Mouse (Mus musculus) adrenal gland (tissue): Measurements from ENCODE around the gene Fam107b.
"Not testable (repeated sequence)": the region's sequence is repeated elsewhere in the genome, so short reads cannot be mapped to it uniquely, and the experiment has no call there.

Experiments used
- intact Hi-C: fragments of 180-260 bp; cut with DNase I; formaldehyde crosslinking; loops from one replicate; pipeline ENCODE4 v1.15.1; 2025

Fam107b gene

DNA sequence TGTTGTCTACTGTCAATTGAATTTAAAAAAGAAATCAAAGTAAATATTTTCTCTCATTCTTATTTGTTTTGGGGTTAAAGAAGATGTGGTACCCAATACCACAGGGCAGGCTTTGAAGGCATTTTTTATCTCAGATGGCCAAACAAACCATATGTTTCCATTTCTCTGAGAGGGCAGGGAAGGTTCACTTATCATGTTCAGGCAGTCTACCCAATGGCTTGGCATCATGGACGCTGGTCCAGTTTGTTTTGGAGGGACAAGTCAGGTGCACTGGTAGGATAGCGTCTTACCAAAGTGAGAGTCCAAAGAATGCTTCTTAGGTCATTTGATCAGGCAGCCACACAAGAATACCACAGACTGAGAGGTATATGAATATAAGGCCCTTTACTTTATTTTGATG is 139.6 kb downstream of the Fam107b start:
- intact Hi-C loops, result no loop called here

DNA sequence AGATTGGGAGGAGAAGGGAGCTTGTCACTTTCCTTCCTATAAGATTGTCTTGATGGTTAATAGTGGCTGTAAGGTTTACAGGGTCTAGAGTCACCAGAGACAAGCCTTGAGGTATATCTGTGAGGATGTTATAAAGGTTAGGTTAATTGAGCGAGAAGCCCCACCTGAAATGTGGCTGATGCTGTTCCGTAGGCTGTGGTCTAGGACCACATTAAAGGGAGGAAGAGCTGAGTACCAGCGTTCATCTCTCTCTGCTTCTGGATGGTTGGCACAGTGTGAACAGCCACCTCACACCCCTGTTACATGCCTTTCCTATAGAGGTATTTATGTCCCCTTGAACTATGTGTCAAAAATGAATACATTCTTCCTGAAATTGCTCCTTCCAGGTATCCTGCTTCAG is 140.2 kb downstream of the Fam107b start:
- intact Hi-C loops, result no loop called here

DNA sequence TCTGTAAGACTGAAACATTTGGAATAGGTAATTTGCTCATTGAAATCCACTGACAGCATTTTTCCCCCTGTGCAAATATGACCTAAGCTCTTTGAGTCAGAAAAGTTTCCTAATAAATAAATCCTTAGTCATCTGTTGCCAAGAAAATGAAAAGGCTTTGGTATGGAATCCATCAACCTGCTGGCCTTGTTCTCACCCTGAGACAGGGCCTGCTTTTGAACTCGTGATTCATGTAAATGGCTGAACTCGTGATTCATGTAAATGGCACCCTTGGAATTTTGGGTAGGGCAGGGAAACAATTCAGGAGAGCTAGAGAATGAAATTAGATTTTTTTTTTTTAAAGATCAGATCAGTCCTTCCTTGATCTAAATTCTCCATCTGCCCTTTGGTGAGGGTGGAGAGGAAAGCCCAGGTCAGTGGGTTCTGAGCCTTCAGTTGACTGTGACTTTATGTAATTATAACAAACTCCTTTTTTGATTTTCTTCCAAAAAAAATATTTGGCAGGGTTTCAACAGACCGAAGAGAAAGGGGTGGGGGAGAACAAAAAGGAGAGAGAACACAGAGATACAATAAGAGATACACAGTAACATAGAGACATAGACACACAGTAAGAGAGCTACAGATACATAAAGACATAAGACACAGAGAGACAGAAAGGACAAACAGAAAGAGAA is 142.2 kb downstream of the Fam107b start:
- intact Hi-C loops, result no loop called here

DNA sequence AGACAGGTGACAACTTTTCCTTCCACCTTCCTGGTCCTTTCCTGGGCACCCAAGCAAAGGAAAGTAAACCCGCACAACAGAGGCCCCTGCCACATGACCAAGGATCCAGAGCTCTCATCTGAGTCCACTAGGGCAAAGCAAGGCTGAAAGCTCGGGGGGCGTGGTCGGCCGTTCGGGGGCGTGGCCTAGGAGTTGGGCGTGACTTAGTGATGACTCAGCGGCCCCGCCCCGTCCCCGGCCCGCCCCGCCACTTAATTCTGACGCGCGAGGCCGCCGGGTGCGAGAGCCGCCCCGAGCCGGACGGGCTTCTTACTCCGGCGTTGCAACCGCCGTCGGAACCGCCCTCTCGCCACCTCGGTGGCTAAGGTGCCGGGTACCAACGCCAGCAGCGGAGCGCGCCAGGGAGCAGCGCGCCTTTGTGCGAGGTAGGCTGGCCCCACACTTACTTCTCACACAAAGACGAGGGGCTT is 143.0 kb downstream of the Fam107b start:
- intact Hi-C loops, result no loop called here

DNA sequence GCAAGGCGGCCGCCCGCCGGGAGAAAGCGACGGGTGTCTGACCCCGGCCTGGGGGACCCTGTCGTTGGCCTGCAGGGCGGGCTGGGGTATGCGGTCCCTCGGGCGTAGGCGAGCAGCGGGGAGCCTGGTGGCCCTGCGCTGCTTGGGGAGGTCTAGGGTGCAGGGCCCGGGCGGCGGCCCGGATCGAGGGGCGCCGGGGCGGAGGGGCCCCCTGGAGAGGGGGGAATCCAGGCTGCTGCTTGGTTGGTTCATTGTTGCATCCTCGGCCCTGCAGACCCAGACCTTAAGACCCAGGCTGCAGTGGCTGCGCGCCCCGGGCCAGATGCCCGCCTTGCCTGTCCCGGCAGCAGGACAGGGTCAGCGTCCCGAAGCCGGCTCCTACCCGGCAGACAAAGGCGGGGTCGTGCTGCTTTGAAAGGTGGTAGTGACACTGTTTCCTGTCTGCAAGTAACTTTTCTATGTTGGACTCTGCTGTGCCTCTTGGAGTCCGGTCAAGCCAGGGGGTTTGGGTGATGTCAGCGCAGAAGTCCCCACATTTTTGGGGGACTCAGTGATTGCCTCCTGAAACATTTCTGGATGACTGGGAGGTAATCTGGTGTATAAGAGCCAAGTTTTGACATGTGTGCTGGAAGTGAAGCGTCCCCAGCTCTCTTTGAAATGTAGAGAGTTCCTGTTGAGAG is 143.5 kb downstream of the Fam107b start:
- intact Hi-C loops, result no loop called here

DNA sequence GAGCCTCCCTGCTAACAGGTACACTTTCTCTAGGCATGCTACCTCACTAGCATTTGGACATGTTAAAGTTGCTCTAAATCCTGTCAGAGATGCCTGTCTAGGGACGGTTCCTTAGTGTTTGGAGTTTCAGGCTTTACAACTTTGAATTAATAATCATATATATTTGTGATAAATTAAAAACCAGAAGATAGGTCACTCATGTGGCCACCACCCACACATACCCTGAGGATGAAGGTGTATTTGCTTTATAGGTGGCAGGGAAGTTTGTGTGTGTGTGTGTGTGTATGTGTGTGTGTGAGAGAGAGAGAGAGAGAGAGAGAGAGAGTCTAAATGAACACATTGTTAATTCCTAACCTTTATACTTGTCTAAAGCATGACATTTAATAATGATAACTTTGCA is 144.2 kb downstream of the Fam107b start:
- intact Hi-C loops, result no loop called here

DNA sequence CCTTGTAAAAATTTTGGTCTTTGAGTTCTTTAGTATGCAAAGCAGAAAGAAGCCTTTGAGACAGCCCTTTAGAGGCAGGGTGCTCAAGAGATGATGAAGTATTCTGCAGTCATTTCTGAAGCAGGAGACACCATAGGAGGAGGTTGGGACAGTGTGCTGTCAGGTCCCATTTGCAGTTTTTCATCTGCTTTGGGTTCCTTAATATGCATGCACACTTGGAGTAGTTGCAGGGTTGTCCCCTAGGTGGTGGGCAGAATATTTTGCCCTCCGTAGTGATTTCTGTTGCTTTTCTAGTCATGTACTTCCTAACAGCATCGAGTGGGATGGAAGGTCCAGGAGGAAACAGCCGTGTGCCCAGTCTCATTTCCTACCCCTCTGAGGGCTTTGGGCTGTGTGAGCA is 145.1 kb downstream of the Fam107b start:
- intact Hi-C loops, result no loop called here

DNA sequence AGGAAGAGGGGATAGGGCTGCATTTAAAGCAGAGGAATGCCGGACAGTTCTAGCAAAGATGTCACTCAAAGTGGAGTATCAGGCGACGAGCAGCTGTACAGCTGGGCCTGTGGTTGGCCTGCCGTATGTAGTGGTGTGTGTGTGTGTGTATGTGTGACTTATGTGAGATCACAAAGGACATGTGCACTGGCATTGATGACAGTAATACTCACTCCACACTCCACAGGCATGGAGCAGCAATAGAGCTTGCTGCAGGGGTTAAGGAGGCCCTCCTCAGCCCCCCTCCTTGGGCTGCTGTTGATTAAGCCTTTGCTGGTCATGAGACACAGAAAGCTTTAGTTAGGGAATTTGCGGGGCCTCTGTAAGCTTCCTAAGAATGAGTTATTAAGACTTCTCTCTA is 147.0 kb downstream of the Fam107b start:
- intact Hi-C loops, result no loop called here

DNA sequence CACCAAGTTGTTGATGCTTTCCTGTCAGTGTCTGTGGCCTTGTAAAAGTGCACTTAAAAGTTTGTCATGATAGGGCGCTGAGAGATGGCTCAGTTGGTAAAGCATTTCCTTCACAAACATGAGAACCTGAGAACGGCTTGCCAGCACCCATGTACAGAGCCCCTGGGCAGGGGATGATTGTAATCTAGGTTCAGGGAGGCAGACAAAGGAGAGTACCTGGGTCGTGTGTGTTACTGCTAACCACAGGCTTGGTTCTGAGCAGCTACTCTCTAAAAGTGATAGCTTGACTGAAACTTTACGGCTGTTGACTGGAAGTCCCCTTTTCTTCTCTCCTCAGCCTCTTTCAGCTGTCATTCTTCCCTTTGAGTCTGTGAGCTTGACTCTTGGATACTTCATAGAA is 147.6 kb downstream of the Fam107b start:
- intact Hi-C loops, result no loop called here

DNA sequence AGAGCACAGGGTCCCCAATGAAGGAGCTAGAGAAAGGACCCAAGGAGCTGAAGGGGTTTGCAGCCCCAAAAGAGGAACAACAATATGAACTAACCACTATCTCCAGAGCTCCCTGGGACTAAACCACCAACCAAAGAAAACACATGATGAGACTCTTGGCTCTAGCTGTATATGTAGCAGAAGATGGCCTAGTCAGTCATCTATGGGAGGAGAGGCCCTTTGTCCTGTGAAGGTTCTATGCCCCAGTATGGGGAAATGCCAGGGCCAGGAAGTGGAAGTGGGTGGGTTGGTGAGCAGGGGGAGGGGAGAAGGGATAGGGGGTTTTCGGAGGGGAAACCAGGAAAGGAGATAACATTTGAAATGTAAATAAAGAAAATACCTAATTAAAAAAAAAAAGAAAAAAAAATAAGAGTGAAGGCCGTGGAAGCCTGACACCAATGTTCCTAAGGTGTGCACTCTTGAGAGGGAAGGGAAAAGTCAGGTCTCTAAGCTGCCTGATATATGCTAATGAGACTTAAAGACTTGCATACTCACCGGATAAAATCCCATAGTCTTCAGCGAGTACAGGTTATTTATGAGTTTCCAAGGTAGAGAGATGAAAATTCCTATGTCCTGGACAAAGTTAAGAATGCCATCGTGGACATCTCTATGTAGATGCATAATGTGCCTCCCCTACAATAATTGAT is 149.3 kb downstream of the Fam107b start:
- intact Hi-C loops, result not testable (repeated sequence)

DNA sequence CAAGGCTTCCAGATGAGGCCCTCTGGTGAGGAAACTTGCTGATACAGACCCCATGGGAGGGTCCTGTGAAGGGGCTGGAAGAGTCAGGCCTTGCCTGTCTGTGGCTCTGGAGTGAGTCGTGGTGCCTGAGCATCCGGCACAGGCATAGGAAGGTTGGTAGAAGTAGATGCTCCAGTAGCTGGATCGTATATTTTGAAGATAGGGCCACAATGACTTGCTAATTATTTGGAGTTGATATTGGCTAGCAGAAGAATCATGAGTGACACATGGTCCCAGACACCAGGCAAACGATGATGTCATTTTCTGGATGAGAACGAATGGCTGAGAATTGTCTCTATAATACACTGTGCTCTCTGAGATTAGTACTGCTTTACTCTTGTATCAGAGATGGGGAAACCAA is 150.8 kb downstream of the Fam107b start:
- intact Hi-C loops, result no loop called here

DNA sequence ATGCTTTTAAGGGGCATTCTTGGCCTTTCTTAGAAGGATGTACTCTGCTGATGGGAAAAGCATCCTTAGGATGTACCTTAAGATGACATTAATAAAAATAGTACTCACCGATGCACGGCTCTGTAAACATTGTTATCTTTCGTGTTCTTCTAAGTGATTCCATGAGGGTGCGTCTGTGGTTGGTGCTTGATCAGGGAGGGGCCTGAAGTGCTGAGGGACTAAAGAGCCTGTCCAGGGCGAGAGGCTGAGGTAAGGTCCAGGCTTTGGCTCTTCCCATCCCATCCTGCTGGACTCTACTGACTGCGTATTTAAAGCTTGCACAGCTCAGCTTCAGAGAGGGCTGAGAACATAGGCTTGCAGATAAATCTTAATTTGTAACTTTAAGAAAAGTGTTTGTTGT is 151.7 kb downstream of the Fam107b start:
- intact Hi-C loops, result no loop called here

DNA sequence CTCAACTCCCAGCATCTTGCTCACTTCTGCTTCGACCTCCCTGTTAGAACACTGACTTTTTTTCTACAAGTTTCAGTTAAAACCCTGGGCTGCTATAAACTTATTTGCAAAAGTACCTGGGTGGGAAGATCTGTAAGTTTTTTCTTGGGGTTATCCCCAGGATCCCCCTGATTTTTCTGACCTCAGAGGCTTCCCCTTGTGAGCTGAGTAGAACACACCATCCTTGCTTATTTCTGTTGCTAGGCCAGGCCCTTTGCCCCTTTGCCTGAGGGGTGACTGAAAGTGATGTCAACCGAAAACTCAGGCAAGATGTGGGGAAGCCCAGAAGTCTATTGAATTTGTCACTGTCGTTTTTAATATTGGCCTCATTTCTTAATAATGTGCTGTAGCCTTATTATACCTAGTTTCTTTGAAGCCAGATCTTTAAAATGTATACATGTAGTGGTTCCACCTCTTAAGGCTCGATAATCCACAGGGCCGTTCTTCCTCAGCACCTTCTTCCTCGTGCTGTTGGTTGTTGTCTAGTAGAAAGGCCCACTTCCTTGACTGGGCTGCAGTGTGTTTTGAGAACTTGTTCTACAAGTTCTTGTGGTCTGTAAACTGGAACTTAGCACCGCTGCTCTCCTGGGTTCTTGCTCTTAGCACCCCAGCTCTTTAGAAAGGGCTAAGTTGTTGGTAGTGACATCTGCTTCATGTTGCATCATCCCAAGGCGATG is 153.3 kb downstream of the Fam107b start:
- intact Hi-C loops, result no loop called here

DNA sequence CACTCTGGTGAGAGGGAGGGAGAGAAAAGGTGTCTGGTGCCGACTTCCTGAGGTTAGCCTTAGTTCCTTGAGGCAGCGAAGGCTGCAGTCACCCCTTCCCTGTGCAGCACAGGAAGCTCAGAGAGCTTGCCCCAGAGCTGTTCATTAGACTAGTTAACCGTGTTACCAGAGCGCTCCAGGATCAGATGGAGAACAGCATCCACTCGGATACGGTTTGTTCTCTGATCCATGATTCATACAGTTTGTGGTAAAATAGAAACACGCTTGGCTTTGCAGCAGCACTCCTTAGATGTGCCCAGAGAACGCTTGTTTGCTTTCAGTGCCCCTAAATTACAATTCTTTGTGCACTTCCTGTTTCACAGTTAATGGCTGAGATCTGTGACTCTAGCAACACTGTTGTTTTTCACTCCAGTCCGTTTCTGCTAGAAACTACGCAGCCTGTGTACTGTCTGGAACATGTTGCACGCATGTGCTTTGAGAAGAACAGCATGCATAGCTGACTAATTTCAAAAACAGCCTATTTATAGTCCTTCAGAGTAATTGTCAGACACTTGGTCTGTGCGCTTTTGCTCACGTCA is 156.3 kb downstream of the Fam107b start:
- intact Hi-C loops, result no loop called here

DNA sequence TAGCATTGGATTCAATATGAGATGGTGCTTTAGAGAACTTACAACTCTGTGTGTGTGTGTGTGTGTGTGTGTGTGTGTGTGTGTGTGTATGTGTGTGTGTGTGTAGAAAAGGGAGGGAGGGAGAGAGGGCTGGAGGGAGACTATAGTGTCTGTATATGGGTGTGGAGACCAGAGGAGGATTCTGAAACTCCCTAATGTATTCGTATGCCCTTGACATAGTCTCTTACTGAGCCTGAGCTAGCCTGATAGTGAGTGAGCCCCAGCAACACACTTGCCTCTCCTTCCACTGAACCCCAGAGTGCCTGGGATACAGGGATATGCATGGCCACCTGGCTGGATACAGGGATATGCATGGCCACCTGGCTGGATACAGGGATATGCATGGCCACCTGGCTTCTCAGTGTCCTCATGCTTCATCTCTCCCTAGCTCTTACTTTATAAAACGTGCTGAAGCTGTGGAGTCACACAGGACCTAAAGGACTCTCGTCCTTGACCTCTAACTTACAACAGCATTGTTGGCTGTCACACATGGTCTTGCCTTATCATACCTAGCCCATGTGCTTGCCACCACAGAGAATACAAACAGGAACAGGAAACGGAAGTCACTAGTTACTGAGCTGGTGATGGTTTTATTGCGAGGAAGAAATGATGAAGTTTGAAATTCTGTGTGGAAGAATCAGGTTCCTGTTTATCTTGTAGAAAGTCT is 157.1 kb downstream of the Fam107b start:
- intact Hi-C loops, result no loop called here

DNA sequence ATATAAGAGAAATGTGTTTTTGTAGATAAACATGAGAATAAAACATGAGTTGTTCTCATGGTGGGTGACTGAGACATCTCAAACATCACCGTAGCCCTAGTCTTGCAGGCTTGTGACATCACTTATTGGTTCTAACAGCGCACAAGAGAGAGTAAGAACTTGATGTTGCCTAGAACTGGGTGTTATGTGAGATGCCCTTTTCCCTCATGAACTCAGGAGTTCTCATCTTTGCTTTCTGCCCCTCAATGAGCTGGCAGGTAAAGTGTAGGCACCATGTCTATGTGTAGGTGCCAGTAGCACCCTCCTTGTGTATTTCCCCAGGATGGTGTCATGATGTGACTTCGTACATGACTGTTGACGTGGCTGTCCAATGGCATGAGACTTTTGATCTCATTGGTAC is 157.8 kb downstream of the Fam107b start:
- intact Hi-C loops, result no loop called here

DNA sequence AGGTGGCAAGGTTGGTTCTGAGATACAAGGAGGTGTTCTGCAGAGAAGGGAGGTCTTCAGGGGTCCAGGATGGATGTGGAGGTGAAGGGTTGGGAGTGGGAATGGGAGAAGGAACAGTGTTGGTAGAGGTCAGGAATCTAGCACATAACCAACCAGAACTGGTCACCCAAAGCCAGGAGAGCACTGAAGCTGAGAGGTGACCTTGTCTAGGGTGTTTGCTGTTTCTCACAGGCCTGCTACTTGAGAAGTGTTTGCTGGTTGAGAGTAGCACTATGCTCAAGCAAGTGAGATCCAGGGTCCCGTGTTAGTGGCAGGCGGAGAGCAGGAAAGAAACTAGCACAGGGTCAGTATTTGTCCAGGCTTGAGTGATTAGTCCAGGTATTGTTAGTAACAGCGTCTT is 159.3 kb downstream of the Fam107b start:
- intact Hi-C loops, result no loop called here

DNA sequence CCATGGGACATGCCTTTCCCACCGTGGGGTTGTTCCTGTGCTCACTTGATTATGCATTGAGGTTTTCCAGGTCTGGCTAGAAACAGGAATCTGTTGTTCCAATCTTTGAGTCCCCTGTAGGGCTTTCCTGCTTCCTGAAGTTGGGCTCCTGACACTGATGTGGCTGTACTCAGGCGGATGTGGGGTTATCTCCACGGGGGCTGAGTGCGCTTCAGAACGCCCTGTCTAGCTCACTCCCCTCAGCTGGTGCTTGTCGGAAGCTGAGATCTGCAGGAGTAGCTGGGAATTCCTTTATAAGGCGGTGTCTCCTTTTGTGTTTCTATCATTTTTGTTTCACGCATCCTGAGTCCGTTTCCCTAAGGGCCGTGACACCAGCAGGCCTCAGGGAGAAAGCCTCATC is 160.5 kb downstream of the Fam107b start:
- intact Hi-C loops, result no loop called here

DNA sequence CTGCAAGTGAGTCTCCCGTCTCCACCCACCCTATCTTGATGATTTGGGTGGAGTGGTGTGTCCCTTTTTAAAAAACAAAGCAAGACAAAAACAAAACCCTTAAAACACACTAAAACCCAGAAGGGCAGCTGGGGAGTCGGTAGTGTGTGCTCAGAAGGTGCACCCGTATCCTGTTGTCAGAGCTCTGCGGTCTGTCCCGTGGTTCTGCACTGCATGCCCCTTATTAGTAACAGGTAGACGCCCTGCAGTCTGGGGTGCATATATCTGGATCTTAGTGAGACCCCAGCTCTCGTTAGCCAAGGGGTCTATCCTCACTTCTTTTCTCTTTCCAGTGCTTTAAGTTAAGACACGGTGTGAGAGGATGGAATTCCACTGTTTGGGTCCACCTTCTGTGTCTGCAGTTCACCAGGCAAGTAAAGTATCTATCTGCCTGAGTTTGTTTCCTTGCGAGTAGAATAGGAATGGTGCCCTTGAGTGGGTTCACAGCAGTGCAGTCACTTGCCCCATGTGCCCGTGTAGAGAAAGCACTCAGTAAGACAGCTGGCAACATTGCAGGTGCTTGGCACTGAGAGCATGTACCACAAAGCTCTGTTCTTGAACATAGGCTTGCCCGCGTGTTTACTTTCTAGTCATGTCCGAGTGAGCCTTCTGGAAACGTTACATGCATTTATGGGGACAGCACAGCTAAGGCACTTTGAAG is 161.2 kb downstream of the Fam107b start:
- intact Hi-C loops, result no loop called here

DNA sequence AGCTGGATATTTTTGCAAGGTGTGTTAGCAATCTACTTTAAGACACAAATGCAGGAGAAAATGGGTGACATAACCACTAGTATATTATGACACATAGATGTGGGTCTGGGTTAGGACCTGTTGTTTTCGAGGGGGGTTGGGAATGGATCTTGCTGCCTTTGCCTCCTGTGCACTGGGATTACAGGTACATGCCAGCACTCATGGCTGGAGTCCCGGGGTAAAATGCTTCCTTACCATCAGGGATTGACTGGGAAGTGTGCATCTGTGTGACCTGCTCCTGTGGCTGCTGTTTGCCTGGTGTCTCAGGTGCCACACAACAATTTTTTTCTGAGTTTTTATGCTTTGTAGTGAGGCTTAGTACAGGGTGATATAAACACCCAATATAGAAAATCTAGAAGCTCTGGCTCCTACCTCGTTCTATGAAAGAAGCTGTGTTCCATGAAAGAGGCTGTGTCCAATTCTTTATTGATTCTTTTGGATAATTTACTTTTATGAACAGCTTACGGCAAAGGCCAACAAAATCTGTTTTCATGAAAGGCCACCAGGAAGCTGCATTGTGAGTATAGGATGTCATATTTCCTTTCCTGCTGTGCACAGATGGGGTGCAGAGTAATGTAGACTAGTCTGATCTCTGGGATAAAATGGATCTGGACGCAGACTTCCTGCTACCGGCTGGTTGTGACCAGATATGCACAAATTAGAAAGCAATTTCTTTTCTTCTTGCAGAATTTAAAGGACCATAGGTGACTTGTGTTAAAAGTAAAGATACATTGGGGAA is 167.8 kb downstream of the Fam107b start:
- intact Hi-C loops, result no loop called here
